Mouse (Mus musculus) retina, postnatal 1 day (tissue): ENCODE measurements around the gene Selenos.

Experiments
- DNase-seq: peaks from one replicate; pipeline ENCODE4 v3.0.0-alpha.2; 2012

Gene Selenos

GRCm38 (mm10) chr7:66079364-66080230, at the start of gene Selenos:
TSS of gene Selenos (plus strand) at chr7:66079649.
- DNase-seq: peak; percentile 99

GRCm38 (mm10) chr7:66036809-66037208, 42.6 kb upstream of the Selenos start:
- DNase-seq: no peak

DNA sequence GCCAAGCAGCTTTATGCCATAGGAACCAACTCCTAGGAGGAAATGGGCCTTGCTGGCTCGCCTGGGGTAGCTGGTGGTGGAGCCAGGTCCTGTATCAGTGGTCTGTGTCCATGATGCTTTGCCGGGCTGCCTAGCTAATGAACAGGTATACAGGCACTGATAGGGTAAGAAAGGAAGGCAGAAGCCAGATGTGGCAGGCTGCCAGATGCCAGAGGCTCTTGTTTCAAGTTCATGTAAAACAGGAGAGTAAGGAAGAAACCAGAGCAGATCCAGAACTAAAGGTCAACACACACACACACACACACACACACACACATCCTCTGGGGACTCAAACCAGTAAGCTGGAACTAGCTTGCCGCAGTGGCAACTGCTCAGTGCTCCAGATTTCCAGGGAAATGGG, 41.2 kb upstream of the Selenos start:
- peak; percentile 14 for DNase-seq

DNA sequence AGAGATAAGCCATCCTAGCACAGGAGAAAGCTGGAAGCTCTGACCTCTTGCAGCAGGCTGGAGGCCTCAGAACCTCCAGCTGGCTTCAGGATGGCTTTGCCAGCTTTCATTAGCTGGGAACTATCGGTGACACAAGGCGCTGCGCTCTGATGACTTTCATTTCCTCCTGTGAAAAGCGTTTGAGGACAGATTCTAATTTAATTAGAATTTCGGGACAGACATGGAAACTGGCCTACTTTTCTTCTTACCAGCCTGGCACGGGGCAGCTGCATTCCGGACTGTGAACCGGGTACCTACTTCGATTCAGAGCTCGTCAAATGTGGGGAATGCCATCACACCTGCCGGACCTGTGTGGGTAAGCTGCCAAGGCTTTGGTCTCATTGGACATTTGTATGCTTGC, 40.7 kb upstream of the Selenos start:
- peak; percentile 38 for DNase-seq

- no peak for DNase-seq
These were observed 39.2 kb upstream of the Selenos start for GRCm38 (mm10) chr7:66040026-66040814.

DNA sequence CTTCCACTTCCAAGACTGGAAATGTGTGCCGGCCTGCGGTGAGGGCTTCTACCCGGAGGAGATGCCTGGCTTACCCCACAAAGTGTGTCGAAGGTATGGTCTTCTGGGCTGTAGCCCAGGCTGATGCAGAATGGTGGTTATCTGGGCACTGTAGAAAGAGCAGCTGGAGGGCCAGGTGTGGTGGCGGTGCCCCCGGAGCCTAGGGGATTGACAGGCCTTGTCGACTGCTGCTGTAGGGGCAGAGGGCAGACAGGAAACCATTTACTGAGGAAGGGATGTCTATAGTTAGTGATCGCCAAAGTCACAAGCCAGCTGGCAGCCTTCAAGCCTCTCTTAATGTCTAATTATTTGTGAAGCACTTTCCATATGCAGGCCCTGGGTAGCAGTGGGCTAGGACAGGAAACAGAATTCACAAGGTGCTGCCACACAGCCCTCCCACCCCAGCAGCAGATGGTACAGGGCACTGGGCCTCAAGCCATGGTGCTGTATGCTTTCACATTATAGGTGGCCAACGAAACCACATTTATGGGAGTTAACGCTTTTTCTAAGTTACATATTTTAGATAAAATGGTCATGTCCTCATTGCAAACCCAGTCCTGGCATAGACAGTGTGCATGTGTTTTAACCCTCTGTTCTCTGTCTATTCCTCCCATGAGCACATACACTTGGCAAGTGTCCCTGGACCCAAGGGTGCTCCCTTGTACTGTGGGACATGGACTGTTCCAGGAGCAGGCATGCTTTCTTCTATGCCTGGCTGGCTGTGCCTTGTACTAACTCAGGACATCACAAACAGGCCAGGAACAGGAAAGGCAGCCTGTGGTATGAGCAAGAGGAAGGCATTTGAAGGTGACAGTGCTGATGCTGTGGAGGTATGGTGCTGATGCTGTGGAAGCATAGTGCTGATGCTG, 35.6 kb upstream of the Selenos start, which contains the start of gene Gm45213:
Gene Gm45213 (plus strand): TSS at position 51 of the 908 bp plus-strand sequence.
- no peak for DNase-seq

DNA sequence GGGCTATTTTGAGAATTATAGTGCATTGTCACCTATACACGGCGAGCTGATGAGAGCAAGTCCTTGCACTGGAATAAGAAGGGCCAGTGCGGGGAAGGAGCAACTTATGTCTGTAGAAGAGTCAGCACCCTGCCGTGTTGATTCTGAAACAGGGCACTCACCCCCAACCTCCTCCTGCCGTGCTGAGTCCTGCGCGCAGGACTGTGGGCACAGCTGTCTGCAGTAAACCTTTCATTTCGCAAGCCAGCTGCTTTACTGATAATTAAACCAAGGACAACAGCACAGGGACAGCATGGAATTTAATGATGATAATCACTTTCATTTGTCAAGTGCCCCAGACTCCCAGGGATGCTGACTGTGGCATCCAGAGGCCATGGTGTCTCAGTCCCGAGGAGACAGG, 34.8 kb upstream of the Selenos start:
- no peak for DNase-seq

DNA sequence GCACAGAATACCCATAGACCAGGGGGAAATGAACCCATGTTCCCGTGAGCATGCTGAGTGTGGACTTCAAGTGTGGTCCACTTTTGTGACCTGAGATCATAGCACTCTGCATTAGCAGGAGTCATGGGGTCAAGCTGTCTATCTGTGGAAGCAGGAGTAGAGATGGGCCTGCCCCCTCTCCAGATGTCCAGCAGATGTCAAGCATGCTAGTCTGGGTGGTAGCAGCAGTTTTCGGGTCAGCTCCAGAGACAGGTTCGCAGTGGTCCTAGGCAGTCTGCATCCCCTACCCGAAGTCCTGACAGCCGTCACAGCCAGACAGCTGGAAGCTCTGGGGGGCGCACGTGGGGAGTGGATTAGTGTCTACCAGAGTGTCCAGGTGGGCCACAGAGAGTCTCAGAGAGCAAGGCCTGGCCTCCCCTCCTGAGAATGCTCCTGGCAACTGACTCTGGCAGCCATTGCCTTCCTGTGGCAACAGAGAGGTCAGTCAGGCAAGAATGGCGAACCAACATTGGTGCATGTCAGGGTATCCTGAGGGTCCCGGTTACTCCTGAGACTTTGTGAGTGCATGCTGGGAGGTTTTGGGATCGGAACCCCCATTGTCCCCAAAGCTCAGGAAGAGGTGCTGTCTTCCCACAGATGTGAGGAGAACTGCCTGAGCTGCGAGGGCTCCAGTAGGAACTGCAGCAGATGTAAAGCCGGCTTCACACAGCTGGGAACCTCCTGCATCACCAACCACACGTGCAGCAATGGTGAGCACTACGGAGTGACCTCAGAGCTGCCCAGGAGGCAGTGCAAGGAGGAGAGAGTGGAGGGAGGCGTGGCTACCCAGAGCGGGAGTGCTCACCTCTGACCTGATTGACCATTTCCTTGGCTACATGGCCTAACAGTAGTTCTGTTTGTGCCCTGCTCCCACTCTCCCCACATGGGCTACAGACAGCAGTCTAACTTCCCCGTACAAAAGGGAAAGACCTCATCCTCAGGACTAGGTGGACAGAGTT, 32.2 kb upstream of the Selenos start:
- no peak for DNase-seq

- no peak for DNase-seq
These were observed 31.5 kb upstream of the Selenos start for GRCm38 (mm10) chr7:66047975-66048374.

DNA sequence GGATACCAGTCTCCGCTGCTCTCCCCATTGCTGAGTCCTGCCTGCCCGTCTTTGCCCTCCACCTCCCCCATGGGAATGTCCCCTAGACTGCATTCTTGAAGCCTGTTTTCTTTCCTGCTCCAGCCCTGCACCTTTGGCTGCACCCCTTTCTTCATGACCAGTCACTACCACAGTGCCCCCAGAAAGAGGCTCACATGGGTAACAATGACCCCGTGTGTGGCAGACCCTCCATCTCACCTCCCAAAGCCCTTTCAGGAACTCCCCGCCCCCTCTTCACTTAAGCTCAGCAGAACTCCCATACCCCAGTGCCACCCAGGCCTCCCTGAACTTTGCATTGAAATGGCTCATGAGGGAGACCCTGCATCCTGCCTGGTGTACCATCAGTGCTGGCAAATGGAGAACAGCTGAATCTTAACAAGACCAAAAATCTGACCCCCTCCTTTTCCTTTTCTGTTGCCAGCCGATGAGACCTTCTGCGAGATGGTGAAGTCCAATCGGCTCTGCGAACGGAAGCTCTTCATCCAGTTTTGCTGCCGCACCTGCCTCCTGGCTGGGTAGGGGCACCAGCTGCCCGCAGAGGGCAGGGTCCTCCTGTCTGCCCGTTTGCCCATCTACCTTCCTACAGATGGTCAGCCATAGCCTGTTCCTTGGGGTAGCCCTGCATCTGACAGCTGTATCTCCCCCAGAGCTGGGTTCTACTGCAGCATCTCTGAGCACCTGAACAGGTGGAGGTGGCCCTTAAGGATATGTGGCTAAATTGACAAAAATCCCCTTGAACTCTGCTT, 30.8 kb upstream of the Selenos start:
- no peak for DNase-seq

DNA sequence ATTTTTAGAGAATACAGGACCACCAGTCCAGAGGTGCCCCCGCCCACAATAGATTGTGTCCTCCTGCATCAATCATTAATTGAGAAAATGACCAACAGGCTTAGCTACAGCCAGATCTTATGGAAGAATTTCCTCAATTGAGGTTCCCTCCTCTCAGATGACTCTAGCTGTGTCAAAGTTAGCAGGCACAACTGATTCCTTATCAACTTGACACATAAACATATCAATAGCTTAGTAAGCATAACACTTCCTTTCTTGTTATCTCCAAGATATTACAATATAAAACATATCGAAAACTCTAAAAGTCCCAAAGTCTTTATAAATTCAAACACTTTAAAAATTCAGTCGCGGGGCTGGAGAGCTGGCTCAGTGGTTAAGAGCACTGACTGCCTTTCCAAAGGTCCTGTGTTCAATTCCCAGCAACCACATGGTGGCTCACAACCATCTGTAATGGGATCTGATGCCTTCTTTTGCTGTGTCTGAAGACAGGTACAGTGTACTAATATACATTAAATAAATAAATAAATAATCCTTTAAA, 25.4 kb upstream of the Selenos start:
- DNase-seq: no peak

GRCm38 (mm10) chr7:66055356-66055755, 24.1 kb upstream of the Selenos start:
- DNase-seq: peak; percentile 64

DNA sequence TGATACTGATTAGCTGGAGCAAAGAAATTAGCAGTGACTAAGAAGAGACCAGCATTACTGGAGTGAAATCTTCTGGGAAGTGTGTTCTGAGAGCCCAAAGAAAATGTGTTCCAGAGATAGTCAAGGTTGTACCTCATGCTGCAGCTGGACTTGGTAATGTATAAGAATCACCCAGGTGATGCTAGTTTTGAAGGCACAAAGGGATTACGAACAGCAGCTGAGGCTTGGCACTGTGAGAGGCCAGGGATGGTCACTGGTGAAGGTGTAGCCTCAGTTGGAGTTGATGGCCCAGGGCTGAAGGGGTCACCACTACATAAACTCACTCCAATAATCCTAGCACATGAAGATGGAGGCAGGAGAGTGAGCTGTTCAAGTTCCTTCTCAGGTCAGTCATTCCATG, 20.7 kb upstream of the Selenos start, which contains the start of gene Snrpa1:
Gene Snrpa1 (plus strand): TSS at position 301 of the 400 bp plus-strand sequence.
- no peak for DNase-seq

DNA sequence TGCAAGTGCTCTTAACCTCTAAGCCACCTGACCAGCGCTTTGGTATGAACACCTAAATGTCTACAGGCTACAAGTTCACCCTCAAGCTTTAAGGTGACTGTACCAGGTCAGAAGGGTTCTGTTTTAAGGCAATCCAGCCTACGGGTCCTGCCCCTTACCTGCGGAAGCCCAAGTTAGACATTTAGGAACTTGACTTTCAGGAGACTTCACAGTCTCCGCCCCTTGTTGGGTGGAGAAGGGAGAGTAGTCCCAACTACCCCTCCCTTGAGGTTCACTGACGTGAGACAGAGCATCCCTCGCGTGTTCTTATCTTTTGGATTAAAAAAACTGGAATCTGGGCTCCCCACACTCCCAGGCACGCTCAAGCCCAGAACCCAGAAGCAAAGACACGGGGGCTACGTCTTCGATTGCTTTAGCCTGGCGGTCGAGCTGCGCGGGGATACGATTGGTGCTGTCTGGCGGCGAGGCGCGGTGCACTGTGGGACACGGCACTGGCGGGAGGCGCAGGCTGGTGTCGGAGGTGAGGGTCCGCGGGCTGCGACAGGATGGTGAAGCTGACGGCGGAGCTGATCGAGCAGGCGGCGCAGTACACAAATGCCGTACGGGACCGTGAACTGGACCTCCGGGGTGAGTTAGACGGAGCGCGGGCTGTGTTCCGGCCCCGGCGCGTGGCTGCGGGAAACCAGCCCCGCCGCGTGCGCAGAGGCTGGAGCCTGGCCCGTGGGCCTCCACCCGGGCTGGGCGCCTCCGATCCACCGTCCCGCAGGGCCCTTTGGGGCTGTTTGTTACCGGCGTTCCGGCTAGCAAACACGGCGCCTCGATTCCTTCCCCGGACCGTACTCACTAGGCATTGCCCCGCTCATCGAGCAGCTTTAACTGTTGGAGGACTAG, 19.1 kb upstream of the Selenos start:
- DNase-seq: peak; percentile 94

DNA sequence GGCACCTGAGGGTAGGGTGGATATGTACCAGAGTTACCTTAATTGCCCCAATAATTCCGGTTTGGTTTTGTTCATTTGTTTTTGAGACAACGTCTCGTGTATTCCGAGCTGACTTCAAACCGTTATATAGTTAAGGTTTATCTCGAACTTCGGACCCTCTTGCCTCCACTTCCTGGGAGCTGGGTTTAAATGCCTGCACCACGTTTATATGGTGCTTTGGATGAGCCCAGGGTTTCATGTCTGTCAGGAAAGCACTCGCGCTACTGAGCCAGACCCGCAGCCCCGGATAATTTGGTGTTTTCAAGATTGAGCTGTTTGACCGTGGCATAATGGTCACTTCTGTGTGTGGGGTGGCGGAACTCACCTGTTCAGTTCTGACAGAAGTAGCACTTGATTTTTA, 18.4 kb upstream of the Selenos start:
- DNase-seq: no peak

DNA sequence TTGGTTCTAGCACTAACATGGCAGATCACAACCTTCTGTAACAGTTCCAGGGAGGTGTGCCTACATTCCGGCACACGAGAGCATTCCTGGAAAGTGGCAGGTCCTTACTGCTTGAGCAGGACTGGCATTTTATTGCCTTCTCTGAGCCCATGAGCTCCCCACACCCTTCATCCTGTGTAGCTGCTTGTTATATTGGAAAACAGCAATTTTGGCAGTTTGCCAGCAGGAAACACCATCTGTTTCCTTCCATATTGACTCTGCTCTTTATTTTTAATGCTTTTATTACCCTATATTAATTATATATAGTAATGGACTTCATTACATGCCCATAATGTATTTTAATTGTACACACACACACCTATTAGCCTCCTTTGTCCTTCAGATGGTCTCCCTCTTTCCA, 3.0 kb upstream of the Selenos start:
- DNase-seq: no peak

DNA sequence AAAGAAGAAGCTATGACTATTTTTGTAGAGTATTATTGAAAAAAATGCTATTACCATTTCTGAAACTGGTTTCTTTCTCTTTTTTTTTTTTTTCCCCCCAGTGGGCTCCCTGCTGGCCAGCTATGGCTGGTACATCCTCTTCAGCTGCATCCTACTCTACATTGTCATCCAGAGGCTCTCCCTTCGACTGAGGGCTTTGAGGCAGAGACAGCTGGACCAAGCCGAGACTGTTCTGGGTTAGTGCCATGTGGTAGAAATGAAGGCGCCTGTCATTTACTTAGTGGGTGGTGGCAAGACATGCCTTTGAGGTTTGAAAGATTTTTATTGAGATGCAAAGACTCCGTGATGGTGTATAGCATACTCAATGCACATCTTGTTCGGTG, 773 bp downstream of the Selenos start:
- DNase-seq: peak; percentile 32

DNA sequence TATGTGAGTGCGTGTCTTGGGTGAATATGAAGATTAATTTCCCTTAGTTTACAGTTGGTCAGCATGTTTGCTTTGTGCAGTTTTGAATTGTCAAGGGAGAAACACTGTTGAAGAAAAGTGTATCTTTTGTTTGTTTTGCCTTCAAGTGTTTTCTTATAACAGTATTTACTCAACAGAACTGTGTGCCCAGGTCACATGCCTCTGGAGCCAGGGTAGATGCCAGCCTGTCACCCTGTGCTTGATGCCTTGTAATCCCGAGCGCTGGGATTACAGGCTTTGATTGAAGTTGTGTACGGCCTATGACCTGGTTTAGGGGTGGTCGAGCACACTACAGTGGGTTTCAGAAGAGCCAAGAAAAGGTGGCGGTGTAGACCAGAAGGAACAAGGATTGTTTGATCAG, 4.3 kb downstream of the Selenos start:
- no peak for DNase-seq

DNA sequence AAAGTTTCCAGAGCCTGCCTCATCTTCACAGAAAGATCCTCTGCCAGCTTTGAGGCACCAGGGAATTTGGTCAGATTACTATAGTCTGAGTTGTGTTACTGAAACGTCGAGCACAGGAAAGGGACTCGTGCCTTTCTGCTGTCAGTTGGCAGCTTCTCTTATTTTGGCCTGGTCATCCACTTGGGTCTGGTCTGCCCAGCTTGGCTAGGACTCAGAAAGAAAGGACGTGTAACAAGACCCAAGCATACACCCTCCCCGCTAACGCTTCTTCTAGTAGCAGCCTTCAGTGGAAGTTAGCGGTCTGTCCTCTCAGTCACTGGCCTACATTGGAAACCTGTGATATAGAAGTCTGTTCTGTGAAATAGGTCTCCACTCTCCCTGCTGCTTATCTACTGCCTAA, 5.1 kb downstream of the Selenos start:
- no peak for DNase-seq
